Mouse (Mus musculus) c-Kit-positive CD71-negative TER-119-negative erythroid progenitor cells, embryonic 14.5 days (primary cell): ENCODE measurements around the gene Hist1h1e.
A peak's percentile ranks its signal among the peaks of the same experiment; 100 is the strongest.
"Not testable (repeated sequence)": the region's sequence is repeated elsewhere in the genome, so short reads cannot be mapped to it uniquely, and the experiment has no call there.

Experiments
- DNase-seq: peaks from one replicate; pipeline ENCODE4 v3.0.0-alpha.2; 2013; ENCODE audit warnings: low read depth

Gene Hist1h1e

GRCm38 (mm10) chr13:23591886-23592285 lies 30.5 kb downstream of the Hist1h1e start:
- DNase-seq, result not testable (repeated sequence)

GRCm38 (mm10) chr13:23591206-23591605 lies 31.2 kb downstream of the Hist1h1e start:
- DNase-seq, result no peak

- no peak for DNase-seq
Observed at GRCm38 (mm10) chr13:23586940-23587225, 35.5 kb downstream of the Hist1h1e start.

GRCm38 (mm10) chr13:23586099-23586939 lies 36.0 kb downstream of the Hist1h1e start:
- no peak for DNase-seq

GRCm38 (mm10) chr13:23585442-23586098 lies 36.8 kb downstream of the Hist1h1e start:
- peak; percentile 86 for DNase-seq

GRCm38 (mm10) chr13:23585029-23585441 lies 37.3 kb downstream of the Hist1h1e start:
- no peak for DNase-seq

GRCm38 (mm10) chr13:23584331-23584730 lies 38.0 kb downstream of the Hist1h1e start:
- DNase-seq, result no peak

GRCm38 (mm10) chr13:23583387-23584068 lies 38.8 kb downstream of the Hist1h1e start:
- no peak for DNase-seq

- no peak for DNase-seq
Observed at GRCm38 (mm10) chr13:23582219-23583056, 39.9 kb downstream of the Hist1h1e start.

GRCm38 (mm10) chr13:23581408-23582218 lies 40.7 kb downstream of the Hist1h1e start, which contains the start of gene Hist1h4d:
TSS of gene Hist1h4d (plus strand) at chr13:23581598.
- DNase-seq, result peak; percentile 97

GRCm38 (mm10) chr13:23577835-23578234 lies 44.5 kb downstream of the Hist1h1e start:
- DNase-seq, result no peak

GRCm38 (mm10) chr13:23576906-23577639 lies 45.3 kb downstream of the Hist1h1e start:
- DNase-seq, result no peak

- DNase-seq, result no peak
Observed at GRCm38 (mm10) chr13:23576351-23576881, 45.9 kb downstream of the Hist1h1e start.

GRCm38 (mm10) chr13:23575864-23576313 lies 46.5 kb downstream of the Hist1h1e start:
- not testable (repeated sequence) for DNase-seq

- no peak for DNase-seq
Observed at GRCm38 (mm10) chr13:23575271-23575851, 47.0 kb downstream of the Hist1h1e start, which contains the start of gene Hist1h3d. TSS of gene Hist1h3d (plus strand) at chr13:23575763.

- not testable (repeated sequence) for DNase-seq
Observed at GRCm38 (mm10) chr13:23574546-23575170, 47.7 kb downstream of the Hist1h1e start.

GRCm38 (mm10) chr13:23573898-23574524 lies 48.3 kb downstream of the Hist1h1e start, which contains the start of the genes Hist1h2bf and Hist1h2ad:
TSS of gene Hist1h2bf (minus strand) at chr13:23574196.
TSS of gene Hist1h2ad (plus strand) at chr13:23574381.
- peak; percentile 95 for DNase-seq
